In genomic region chr12:106722010-106722362, GRCm38 (mm10) we compare ENCODE assay signal across 24 mouse cellular contexts.
"Had no signal": no experiment of that assay in that cellular context is flagged by ENCODE, and none has a peak within 500 bp of the region (broad histone marks: within the 10 kb centered on the region; RNA-seq: fewer than 3 reads in every experiment).

No protein-coding gene starts in this region.

- DNase-seq: gastrocnemius, postnatal 14 days; gastrocnemius, postnatal 36 days; heart, adult 11 months; heart, adult 2 months; heart, postnatal 14 days; heart, postnatal 36 days; kidney, adult 11 months; kidney, adult 2 months; kidney, postnatal 14 days; layer of hippocampus, adult 9-11 months; layer of hippocampus, postnatal 36 days; left cerebral cortex, postnatal 4 days; lung, adult 18-20 months had no signal

- H3K9me3 ChIP-seq: heart, embryonic 13.5 days; heart, embryonic 15.5 days; hindbrain, embryonic 13.5 days; hindbrain, embryonic 15.5 days; limb, embryonic 13.5 days; limb, embryonic 15.5 days had no signal

- H3K4me2 ChIP-seq: heart, embryonic 11.5 days; heart, embryonic 13.5 days; heart, embryonic 15.5 days; hindbrain, embryonic 13.5 days; hindbrain, embryonic 15.5 days; limb, embryonic 13.5 days; limb, embryonic 15.5 days; liver, embryonic 12.5 days had no signal

- H3K27ac ChIP-seq: heart, adult 2 months; heart, embryonic 13.5 days; heart, embryonic 15.5 days; hindbrain, embryonic 13.5 days; hindbrain, embryonic 15.5 days; hindbrain, postnatal 0 days; limb, embryonic 13.5 days; limb, embryonic 15.5 days; liver, embryonic 12.5 days; liver, embryonic 14.5 days had no signal

- H3K27me3 ChIP-seq: heart, embryonic 13.5 days; heart, embryonic 15.5 days; hindbrain, embryonic 13.5 days; hindbrain, embryonic 15.5 days; limb, embryonic 15.5 days; liver, embryonic 12.5 days had no signal

- H3K36me3 ChIP-seq: heart, embryonic 13.5 days; heart, embryonic 15.5 days; hindbrain, embryonic 13.5 days; hindbrain, embryonic 15.5 days; limb, embryonic 13.5 days; limb, embryonic 15.5 days; liver, embryonic 12.5 days had no signal

- ATAC-seq: hindbrain, postnatal 0 days; intestine, embryonic 16.5 days; liver, embryonic 12.5 days had no signal

- H3K9ac ChIP-seq: heart, embryonic 13.5 days; heart, embryonic 15.5 days; hindbrain, embryonic 13.5 days; hindbrain, embryonic 15.5 days; limb, embryonic 13.5 days; limb, embryonic 15.5 days; liver, embryonic 12.5 days; liver, embryonic 14.5 days had no signal

- H3K4me3 ChIP-seq: heart, adult 2 months; heart, embryonic 13.5 days; heart, embryonic 15.5 days; hindbrain, embryonic 13.5 days; hindbrain, embryonic 15.5 days; limb, embryonic 13.5 days; limb, embryonic 15.5 days; liver, embryonic 12.5 days had no signal

- H3K4me1 ChIP-seq: heart, embryonic 13.5 days; heart, embryonic 15.5 days; hindbrain, embryonic 13.5 days; hindbrain, embryonic 15.5 days; limb, embryonic 15.5 days; liver, embryonic 12.5 days had no signal
